Mouse (Mus musculus) hindbrain, embryonic 14.5 days (tissue): ENCODE measurements at regions not wholly inside any gene's neighbourhood (a gene's known extent, or its start where the extent isn't known, plus 50 kb on each side); places are given as distances from the start of the nearest gene placed in this dataset.

ENCODE experiments used
- ATAC-seq: fragments of 200-750 bp; cut with Nextera tagmentation; 2 replicates; pipeline ENCODE4 v1.8.0; 2017; ENCODE audit warnings: moderate number of reproducible peaks, mild to moderate bottlenecking, moderate TSS enrichment, moderate library complexity; ENCODE audit not compliant: low FRiP score
- DNase-seq: peaks from one replicate; pipeline ENCODE4 v3.0.0-alpha.2; 2015; ENCODE audit warnings: low spot score
- H3K27ac ChIP-seq: fragments of 300-500 bp; sonication (generic); 2 replicates; pipeline ENCODE4 v1.5.1; 2014; ENCODE audit warnings: mild to moderate bottlenecking, moderate library complexity
- H3K27me3 ChIP-seq: fragments of 300-500 bp; sonication (generic); 2 replicates; pipeline ENCODE4 v1.6.1; 2014; ENCODE audit warnings: mild to moderate bottlenecking, low read length, mixed read lengths; ENCODE audit not compliant: control insufficient read depth, insufficient read depth
- H3K36me3 ChIP-seq: fragments of 300-500 bp; sonication (generic); replicated peaks from 2 replicates; pipeline ENCODE4 v1.6.1; 2014; ENCODE audit not compliant: control insufficient read depth, insufficient read depth
- H3K4me1 ChIP-seq: fragments of 300-500 bp; sonication (generic); replicated peaks from 2 replicates; pipeline ENCODE4 v1.6.1; 2014; ENCODE audit warnings: antibody characterized with exemption, low read length, mixed read lengths; ENCODE audit not compliant: control insufficient read depth, insufficient read depth
- H3K4me2 ChIP-seq: fragments of 300-500 bp; sonication (generic); replicated peaks from 2 replicates; pipeline ENCODE4 v1.6.1; 2014; ENCODE audit warnings: mild to moderate bottlenecking, moderate library complexity
- H3K4me3 ChIP-seq: fragments of 300-500 bp; sonication (generic); replicated peaks from 2 replicates; pipeline ENCODE4 v1.5.1; 2014; ENCODE audit warnings: mild to moderate bottlenecking, low read length
- H3K9ac ChIP-seq: fragments of 300-500 bp; sonication (generic); 2 replicates; pipeline ENCODE4 v1.6.1; 2014
- H3K9me3 ChIP-seq: fragments of 300-500 bp; sonication (generic); 2 replicates; pipeline ENCODE4 v1.6.1; 2016; ENCODE audit warnings: low read length; ENCODE audit not compliant: control insufficient read depth
- WGBS: fragments of 180-500 bp; shearing (Covaris S2); extraction: QIAGEN DNeasy Blood & Tissue Kit; methylation state at CpG from one replicate; pipeline ENCODE4 v1.1.7; 2014; 5-methylcytosine and 5-hydroxymethylcytosine counted together

DNA sequence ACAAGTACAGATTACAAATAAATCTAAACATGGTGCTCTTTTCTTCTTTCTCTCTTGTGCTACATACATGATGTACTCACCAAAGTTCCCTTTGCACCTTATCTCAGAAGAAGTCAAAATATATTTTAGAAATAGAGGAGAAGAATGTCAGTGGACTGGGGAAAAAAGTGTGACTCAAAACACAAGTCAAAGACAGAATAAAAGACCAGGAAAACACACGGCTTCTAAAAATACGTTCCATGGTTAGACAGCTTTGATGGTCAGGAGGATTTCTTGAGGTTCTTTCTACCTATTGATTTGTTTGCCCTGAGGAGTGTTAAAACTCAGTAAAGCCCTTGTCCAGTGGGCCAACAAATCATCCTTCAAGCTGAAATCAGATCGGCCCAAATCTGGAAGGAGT, 260.5 kb upstream of the Ptger4 start:
- Histone ChIP-seq H3K9ac (no peak overlapping the region), H3K36me3 (no peaks in the 10 kb centered on the region), H3K27me3 (no peaks in the 10 kb centered on the region), H3K9me3 (no peaks in the 10 kb centered on the region), H3K4me1 (no peaks in the 10 kb centered on the region), H3K4me3 (no peak overlapping the region), H3K4me2 (no peak overlapping the region), H3K27ac (no peak overlapping the region)
- 90% methylated on average over 3 of the region's 3 CpGs for WGBS
- no peak for DNase-seq
- ATAC-seq, result no peak

GRCm38 (mm10) chr15:5506848-5507544, 263.0 kb upstream of the Ptger4 start:
- Histone ChIP-seq H3K4me1 (no peaks in the 10 kb centered on the region), H3K4me3 (no peak overlapping the region), H3K9me3 (no peaks in the 10 kb centered on the region), H3K4me2 (no peak overlapping the region), H3K27me3 (no peaks in the 10 kb centered on the region), H3K9ac (no peak overlapping the region), H3K36me3 (no peaks in the 10 kb centered on the region), H3K27ac (no peak overlapping the region)
- ATAC-seq, result no peak
- WGBS, result 91% methylated on average over 5 of the region's 5 CpGs
- no peak for DNase-seq

DNA sequence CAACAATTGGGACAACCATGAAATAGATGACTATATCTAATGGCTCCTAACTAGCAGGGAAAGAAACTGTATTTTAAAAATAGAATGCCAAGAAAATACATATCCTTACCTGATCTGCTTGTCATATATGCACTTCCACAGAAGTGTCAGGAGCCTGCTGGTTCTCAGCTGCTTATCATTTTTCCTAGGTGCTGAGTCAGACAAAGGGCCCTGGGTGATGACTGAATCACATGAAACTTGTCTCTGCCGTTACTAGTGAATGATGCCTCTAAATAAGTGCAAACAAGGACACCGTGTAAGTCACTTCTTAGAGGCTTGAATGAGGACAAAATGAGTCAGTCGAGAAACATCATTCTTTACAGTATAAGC, 263.5 kb upstream of the Ptger4 start:
- Histone ChIP-seq H3K4me1 (no peaks in the 10 kb centered on the region), H3K27me3 (no peaks in the 10 kb centered on the region), H3K9ac (no peak overlapping the region), H3K36me3 (no peaks in the 10 kb centered on the region), H3K27ac (no peak overlapping the region), H3K4me3 (no peak overlapping the region), H3K4me2 (no peak overlapping the region), H3K9me3 (no peaks in the 10 kb centered on the region)
- ATAC-seq (no peak), DNase-seq (no peak)
- 83% methylated on average over 3 of the region's 3 CpGs for WGBS

DNA sequence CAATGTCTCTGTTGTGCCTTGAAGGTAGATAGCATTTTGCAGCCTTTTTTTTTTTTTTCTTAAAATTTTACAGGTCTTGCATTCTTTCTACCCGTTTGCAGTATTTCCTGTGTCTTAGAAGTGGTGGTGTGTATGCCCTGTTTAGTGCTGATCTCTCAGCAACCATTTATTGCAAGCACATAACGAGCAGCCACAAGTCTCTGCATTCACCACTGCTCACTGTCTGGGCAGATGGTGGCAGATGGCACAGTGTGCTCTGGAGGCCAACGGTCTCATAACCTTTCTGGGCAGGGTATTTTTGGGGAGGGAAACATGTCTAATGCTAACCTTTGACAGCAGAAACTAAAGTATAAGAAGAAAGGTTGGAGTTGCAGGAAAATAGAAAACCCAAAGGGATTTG, 266.1 kb upstream of the Ptger4 start:
- H3K4me3 ChIP-seq, result no peak overlapping the region
- 68% methylated on average over 3 of the region's 3 CpGs for WGBS
- H3K9ac ChIP-seq, result no peak overlapping the region
- H3K27ac ChIP-seq, result no peak overlapping the region
- ATAC-seq, result no peak
- H3K27me3 ChIP-seq, result no peaks in the 10 kb centered on the region
- H3K4me1 ChIP-seq, result no peaks in the 10 kb centered on the region
- H3K9me3 ChIP-seq, result no peaks in the 10 kb centered on the region
- no peak overlapping the region for H3K4me2 ChIP-seq
- no peaks in the 10 kb centered on the region for H3K36me3 ChIP-seq
- no peak for DNase-seq

- Histone ChIP-seq H3K4me1 (no peaks in the 10 kb centered on the region), H3K36me3 (no peaks in the 10 kb centered on the region), H3K27me3 (no peaks in the 10 kb centered on the region), H3K4me3 (no peak overlapping the region), H3K9me3 (no peaks in the 10 kb centered on the region), H3K9ac (no peak overlapping the region), H3K27ac (no peak overlapping the region), H3K4me2 (no peak overlapping the region)
- 84% methylated on average over 3 of the region's 3 CpGs for WGBS
- no peak for ATAC-seq
- DNase-seq, result no peak
These were observed 267.1 kb upstream of the Ptger4 start for GRCm38 (mm10) chr15:5511046-5511445.

- Histone ChIP-seq H3K4me3 (no peak overlapping the region), H3K4me2 (no peak overlapping the region), H3K4me1 (no peaks in the 10 kb centered on the region), H3K36me3 (no peaks in the 10 kb centered on the region), H3K9ac (no peak overlapping the region), H3K9me3 (no peaks in the 10 kb centered on the region), H3K27ac (no peak overlapping the region), H3K27me3 (no peaks in the 10 kb centered on the region)
- WGBS, result 87% methylated on average over 5 of the region's 5 CpGs
- ATAC-seq, result no peak
- no peak for DNase-seq
These were observed 268.6 kb upstream of the Ptger4 start for GRCm38 (mm10) chr15:5512546-5512945.

- H3K36me3 ChIP-seq, result no peaks in the 10 kb centered on the region
- no peak overlapping the region for H3K27ac ChIP-seq
- no peak overlapping the region for H3K9ac ChIP-seq
- no peak overlapping the region for H3K4me3 ChIP-seq
- DNase-seq (no peak), ATAC-seq (no peak)
- H3K4me2 ChIP-seq, result no peak overlapping the region
- WGBS, result 69% methylated on average over 4 of the region's 4 CpGs
- no peaks in the 10 kb centered on the region for H3K9me3 ChIP-seq
- H3K4me1 ChIP-seq, result no peaks in the 10 kb centered on the region
- no peaks in the 10 kb centered on the region for H3K27me3 ChIP-seq
These were observed 269.2 kb upstream of the Ptger4 start for GRCm38 (mm10) chr15:5513146-5513545.

DNA sequence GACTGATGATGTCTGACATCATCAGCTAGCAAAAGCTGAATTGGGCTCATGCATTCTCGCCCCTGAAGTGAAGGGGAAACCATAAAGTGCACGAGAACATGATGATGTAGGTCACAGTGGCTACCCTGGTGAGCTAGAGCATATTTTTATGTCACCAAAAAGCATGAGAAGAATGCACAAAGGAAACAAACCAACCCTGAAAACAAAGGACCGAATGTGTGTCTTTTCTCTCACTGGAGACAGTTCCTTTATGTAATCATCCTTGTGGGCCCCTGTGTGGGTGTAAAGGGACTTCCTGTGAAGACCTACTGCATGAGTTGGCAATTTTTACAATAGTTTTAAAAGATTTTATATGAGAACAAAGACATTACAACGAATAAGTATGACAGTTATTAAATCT, 270.2 kb upstream of the Ptger4 start:
- H3K4me2 ChIP-seq, result no peak overlapping the region
- no peaks in the 10 kb centered on the region for H3K36me3 ChIP-seq

DNA sequence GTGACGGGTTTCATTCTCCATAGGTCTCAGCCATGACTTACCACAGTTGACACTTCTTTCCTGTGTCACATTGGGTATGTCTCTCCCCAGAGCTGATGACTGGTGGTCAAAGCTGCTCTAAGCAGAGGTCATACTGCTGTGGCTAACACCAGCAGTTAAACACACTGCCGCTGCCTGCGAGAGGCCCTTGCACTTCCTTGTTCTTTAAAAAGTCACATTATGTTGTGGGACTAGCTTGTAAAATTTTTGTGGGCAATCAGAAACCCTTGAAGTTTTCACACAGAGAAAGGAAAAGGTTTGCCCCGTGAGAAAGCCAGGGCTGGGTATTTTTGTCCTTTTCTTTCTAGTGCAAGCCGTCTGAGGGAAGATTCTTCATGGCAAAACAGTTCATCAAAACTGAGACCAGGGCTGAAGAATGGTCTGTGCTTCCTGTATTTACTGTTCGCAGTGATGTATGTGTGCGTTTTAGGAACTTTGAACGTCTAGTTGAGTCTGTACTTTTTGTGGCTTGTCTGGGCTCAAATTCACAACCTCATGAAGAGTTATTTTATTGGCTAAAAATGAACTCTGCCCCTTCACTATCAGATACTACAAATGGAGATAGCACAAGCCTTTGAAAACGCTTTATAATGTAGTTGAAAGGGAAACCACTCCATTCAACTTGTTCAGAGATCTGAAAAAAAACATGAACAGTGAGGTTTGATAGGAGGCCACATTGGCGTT, 273.4 kb upstream of the Ptger4 start:
- Histone ChIP-seq H3K9me3 (no peaks in the 10 kb centered on the region), H3K4me2 (no peak overlapping the region), H3K27me3 (no peaks in the 10 kb centered on the region), H3K9ac (no peak overlapping the region), H3K4me1 (no peaks in the 10 kb centered on the region), H3K36me3 (no peaks in the 10 kb centered on the region), H3K4me3 (no peak overlapping the region), H3K27ac (no peak overlapping the region)
- DNase-seq (no peak), ATAC-seq (no peak)
- WGBS, result 87% methylated on average over 10 of the region's 10 CpGs

More for the DNA sequence above, 270.2 kb upstream of the Ptger4 start:
- WGBS, result 50% methylated on average over 4 of the region's 4 CpGs
- no peak overlapping the region for H3K9ac ChIP-seq
- H3K4me1 ChIP-seq, result no peaks in the 10 kb centered on the region
- DNase-seq (no peak), ATAC-seq (no peak)
- no peak overlapping the region for H3K4me3 ChIP-seq
- H3K27ac ChIP-seq, result no peak overlapping the region
- no peaks in the 10 kb centered on the region for H3K9me3 ChIP-seq
- H3K27me3 ChIP-seq, result no peaks in the 10 kb centered on the region
